Mouse (Mus musculus) G1E (cell line): ENCODE measurements around the gene AI661453.

Experiments
- CTCF ChIP-seq: IDR thresholded peaks from 2 replicates; pipeline ENCODE4 v1.5.1; 2012; ENCODE audit warnings: low read depth, low read length, inconsistent platforms, mixed read lengths
- GATA1 ChIP-seq: IDR thresholded peaks from 2 replicates; pipeline ENCODE4 v1.6.1; 2012; ENCODE audit warnings: borderline replicate concordance, low read length, inconsistent platforms, mixed read lengths
- GATA2 ChIP-seq: IDR thresholded peaks from 2 replicates; pipeline ENCODE4 v1.6.1; 2012; ENCODE audit warnings: low read depth, low read length, inconsistent platforms, borderline replicate concordance
- TAL1 ChIP-seq: conservative IDR thresholded peaks from 2 replicates; pipeline ENCODE4 v1.6.1; 2012; ENCODE audit warnings: low read depth, low read length, inconsistent platforms, mixed read lengths

DNA sequence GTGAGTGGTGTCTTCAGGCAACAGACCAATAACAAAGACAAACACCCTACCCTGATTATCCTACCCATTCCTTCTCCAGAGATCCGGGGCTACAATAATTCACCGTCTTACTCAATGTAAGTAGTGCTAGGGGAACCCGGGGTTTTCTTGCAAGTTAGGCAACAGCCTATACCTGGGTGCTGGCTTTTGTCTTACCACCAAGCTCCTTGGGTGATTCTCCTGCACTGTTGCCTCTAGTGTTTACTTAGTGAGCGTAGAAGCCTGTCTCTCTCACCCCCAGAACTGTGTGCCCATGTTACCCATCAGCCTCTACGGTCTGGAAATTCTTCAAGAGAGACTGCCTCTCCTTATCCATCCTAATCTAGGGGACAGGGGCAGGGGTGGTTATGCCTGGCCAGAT is 67.8 kb downstream of the AI661453 start:
- TF ChIP-seq CTCF (no peak), GATA1 (no peak), TAL1 (no peak), GATA2 (no peak)
